Mouse (Mus musculus) heart, adult 8-10 months (tissue): ENCODE data around the gene Nr0b2. TPM values are rescaled to one million over a fixed set of nuclear protein-coding genes. Genes with fewer than 3 reads are reported as not detected.
"Not testable (repeated sequence)": the region's sequence is repeated elsewhere in the genome, so short reads cannot be mapped to it uniquely, and the experiment has no call there.

Source experiments
- DNase-seq: peaks from one replicate; pipeline ENCODE4 v3.0.0; 2022; ENCODE audit warnings: low spot score
- total RNA-seq, 4 experiments: library from RNA; stranded (reverse); gene quantifications; 2 replicates each; pipeline ENCODE4 v1.2.4; 2022

The Nr0b2 gene
- total RNA-seq: 10 to 100 TPM; 13.2 to 19.5 (median 16.9) TPM

- no peak for DNase-seq
Observed at GRCm38 (mm10) chr4:133552768-133553447, at the start of gene Nr0b2. Gene Nr0b2 (plus strand): TSS chr4:133553376.

DNA sequence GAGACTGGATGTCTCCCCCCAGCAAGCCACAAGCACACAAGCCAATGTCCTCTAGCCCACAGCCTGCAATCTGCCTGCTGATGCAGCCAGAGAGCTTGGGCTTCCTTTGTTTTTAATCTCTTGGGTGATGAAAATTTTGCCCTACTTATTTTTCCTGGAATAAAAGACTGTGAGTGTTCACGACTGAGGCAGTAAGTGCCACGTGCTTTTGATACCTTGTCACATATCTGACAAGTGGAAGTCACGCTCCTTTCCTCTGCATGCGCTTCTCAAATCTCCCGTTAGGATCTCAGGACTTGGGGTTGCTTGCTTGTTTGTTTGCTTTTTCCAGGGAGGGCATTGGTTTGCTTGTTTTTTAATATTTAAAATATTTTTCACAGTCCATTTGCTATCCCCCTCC is 48.9 kb upstream of the Nr0b2 start:
- no peak for DNase-seq

DNA sequence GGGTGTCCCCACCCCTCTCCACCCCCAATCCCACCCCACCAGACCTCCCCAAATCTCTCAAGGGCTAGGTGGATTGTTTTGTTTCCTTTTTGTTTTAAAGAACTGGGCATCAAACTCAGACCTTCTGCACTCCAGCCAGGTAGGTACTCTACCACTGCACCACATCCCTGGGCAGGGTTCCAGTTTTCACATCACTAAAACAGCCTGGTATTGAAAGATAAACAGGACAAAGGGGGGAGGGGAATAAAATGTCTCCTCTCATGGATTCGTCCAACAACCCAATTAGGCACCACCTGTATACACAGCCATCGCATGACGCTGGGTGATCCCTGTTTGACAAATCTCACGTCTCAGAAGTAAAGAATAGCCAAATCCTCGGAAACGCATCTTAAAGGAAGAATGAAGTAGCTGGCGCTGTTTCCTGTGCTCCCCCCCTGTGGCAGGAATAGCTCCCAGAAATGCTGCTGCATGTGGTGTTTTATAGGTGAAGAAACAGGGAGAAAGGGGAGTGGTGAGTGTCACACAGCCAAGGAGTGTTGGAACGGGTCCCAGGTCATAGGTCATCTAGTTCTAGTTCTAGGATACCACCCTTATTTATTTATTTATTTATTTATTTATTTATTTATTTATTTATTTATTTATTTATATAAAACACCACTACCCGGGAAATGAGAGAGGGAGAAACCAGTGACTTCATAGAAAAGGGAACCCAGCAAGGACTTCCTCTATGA is 48.3 kb upstream of the Nr0b2 start:
- DNase-seq: no peak

GRCm38 (mm10) chr4:133506573-133506972 is 46.6 kb upstream of the Nr0b2 start:
- no peak for DNase-seq

DNA sequence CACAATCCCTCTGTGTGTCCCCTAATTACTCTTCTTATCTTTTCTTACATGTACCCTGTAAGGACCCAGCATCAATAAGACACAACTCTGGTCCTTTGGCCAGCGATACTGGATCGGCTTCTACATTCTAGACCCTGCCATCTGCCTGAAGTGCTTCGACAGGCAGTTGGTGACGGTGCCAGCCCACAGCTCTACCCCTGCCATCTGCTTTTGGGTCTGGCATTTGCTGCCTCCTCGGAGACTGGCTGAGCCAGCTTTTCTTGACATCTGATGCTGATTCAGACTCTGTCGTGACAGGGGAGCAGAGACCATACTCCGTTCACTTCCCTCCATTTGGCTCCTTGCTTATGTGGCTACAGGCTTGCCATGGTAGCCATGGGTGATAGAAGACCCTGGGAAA is 44.2 kb upstream of the Nr0b2 start:
- DNase-seq: no peak

- DNase-seq: no peak
Observed at GRCm38 (mm10) chr4:133511050-133511449, 42.1 kb upstream of the Nr0b2 start.

DNA sequence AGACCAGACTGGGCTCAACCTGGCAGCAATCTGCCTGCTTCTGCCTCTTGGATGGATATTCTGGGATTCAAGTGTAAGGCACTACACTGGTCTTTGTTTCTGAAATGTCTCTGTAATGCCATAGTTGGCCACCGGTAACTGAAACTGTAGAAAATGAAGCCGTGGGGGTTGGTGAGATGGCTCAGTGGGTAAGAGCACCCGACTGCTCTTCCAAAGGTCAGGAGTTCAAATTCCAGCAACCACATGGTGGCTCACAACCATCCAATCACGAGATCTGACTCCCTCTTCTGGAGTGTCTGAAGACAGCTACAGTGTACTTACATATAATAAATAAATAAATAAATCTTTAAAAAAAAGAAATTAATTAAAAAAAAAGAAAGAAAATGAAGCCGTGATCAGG is 40.7 kb upstream of the Nr0b2 start:
- not testable (repeated sequence) for DNase-seq

- peak; percentile 62 for DNase-seq
Observed at GRCm38 (mm10) chr4:133512972-133513371, 40.2 kb upstream of the Nr0b2 start.

GRCm38 (mm10) chr4:133518601-133519368 is 34.4 kb upstream of the Nr0b2 start, which contains the start of gene Kdf1:
Gene Kdf1 (plus strand): TSS chr4:133518963.
- no peak for DNase-seq

DNA sequence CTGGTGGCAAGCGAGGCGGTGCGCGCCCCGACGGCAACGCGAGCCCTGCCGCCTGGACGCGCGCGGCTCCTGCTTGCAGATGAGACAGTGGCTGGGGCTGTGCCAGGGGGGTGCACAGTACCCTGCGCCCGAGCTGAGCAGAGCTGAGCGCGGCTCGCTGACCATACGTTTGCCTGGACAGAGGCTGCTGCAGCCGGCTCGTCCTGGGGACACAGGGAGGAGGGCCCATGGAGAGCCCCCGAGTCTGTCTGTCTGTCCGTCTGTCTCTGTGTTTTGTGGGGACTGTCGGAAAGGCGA is 33.9 kb upstream of the Nr0b2 start:
- no peak for DNase-seq

DNA sequence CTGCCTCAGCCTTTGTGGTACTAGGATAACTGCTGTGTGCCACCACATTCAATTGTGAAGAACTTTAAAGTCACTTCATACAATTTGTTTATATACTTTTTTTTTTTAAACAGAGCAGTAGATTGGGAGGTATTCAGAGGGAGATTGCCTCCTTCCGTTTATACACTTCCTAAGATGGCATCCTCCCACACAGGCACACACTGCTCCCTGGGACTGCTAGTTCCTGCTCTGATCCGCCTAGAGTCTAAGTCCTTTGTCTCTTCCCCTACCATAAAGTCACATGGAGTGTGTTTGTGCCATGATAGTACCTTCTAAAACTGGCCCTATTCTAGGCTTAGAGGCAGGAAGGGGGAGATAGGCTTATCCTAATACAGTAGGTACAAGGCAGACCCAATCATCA is 31.7 kb upstream of the Nr0b2 start:
- DNase-seq: no peak

DNA sequence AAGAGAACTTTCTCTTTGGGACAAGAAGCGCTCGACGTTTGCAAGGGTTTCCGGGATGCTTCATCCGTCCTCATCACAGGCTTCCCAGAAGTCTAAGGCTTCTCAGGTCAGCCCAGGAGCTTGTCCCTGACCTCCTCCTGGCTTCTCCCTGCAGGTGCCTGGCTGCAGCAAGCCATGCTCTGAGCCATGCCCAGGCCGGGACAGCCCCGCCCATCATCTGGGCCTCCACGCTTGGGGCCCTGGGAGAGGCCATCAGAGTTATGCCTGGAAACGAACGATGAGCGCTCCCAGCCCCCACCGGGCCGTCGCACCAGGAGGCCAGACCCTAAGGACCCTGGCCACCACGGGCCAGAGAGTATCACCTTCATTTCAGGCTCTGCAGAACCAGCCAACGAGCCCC is 25.4 kb upstream of the Nr0b2 start:
- DNase-seq: no peak

GRCm38 (mm10) chr4:133532777-133533176 is 20.4 kb upstream of the Nr0b2 start:
- no peak for DNase-seq

DNA sequence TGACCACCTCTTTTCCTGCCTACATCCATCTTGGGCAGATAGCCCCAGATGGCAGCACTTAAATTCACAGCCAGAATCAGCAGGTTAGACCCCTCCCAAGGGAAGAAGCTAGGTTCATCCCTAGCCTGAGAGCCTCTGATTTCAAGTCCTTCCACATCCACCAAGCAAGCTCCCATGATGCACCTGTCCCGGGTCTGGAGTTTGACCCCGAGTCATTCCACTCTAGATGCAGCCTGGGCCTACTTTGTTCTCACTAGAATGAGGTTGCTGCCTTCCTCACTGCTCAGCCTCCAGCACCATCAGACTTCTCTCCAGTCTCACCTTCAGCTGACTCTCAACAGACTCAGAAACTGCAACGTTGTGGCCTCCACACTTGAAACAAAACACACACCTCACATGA is 17.1 kb upstream of the Nr0b2 start:
- no peak for DNase-seq

GRCm38 (mm10) chr4:133536652-133537051 is 16.5 kb upstream of the Nr0b2 start:
- no peak for DNase-seq

DNA sequence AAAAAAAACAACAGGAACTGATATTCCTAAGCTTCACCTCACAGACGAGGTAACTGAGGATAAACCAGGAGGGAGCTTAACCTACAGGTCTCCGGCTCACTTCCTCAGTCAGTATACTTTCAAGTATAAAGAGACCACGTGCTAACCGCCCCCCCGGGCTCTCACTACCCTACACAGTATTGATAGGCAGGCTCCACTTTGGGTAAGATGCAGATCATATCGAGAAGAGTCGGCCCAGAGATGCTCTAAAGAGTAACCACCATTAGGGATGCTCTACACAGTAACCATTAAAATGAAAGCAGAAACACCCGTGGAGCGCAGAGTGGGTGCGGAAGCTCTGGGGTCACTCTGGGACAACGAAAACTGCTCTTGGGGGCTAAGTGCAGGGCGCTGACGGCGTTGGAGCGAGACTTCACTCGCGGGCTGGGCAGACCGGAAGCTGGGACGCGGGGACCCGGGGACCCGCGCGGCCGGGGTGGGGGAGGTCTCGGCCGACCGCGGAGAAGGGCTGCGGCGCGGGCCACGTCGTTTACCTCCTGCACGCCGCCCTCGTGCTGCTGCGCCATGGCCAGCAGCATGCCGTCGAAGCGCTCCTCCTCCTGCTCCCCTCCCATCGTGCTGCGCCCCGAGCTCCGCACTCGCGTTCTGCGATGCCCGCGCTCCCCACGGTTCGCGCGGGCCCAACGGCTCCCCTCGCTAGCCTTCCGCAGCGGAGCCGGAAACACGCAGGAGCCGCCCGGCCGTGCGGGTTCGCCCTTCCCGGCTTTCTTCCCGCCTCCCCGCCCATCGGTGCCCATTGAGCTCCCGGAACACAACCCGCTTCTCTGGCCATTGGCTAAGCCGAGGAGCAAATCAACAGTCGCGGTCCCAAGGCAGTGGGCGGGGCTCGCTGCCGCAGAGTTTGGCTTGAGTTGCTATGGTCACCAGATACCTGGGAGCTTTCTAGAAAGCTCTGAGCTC is 7.6 kb upstream of the Nr0b2 start, which contains the start of gene Nudc:
Gene Nudc (minus strand): TSS at position 725 of the 960 bp plus-strand sequence.
- DNase-seq: peak; percentile 97

DNA sequence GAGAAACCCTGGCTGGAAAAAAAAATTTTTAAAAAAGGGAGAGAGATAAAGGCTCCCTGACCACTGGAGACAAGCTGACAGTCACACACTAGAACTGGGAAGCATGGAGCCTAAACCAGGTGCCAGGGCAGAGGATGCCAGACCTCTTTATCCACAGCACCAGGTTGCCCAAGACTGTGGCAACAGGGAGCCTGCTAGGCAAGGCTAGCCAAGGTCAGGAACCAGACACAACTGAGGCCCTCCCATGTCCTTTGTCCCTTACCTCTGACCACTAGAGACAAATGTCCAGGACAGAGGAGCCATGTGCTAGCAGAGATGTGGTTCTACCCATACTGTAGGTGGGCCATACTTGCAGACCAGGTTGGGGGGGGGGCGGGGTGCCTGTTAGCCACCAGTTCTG is 1.1 kb upstream of the Nr0b2 start:
- DNase-seq: no peak

DNA sequence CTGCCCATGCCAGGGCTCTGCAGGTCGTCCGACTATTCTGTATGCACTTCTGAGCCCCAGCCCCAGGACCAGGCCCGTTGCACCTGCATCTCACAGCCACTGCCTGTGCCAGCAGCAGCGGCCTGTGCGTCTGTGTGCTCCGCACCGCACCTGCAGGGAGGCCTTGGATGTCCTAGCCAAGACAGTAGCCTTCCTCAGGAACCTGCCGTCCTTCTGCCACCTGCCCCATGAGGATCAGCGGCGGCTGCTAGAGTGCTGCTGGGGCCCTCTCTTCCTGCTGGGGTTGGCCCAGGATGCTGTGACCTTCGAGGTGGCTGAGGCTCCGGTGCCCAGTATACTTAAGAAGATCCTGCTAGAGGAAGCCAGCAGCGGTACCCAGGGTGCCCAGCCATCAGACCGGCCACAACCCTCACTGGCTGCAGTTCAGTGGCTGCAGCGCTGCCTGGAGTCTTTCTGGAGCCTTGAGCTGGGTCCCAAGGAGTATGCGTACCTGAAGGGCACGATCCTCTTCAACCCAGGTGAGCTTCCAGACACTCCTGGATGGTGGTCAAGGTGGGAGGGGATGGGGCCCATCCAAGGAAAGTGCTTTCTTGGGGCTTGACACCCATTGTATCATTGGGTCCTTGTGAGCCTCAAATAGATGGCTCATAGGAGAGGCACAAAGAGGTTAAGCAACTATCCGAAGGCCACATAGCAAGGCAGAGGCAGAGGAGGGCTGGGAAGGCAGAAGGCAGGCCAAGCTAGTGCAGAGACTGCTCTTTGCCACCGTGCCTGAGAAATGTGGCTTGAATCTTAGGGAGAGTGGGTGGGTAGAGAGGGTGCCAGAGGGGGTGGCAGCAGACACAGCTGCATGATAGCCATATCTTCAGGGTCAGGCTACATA is 513 bp downstream of the Nr0b2 start:
- no peak for DNase-seq

DNA sequence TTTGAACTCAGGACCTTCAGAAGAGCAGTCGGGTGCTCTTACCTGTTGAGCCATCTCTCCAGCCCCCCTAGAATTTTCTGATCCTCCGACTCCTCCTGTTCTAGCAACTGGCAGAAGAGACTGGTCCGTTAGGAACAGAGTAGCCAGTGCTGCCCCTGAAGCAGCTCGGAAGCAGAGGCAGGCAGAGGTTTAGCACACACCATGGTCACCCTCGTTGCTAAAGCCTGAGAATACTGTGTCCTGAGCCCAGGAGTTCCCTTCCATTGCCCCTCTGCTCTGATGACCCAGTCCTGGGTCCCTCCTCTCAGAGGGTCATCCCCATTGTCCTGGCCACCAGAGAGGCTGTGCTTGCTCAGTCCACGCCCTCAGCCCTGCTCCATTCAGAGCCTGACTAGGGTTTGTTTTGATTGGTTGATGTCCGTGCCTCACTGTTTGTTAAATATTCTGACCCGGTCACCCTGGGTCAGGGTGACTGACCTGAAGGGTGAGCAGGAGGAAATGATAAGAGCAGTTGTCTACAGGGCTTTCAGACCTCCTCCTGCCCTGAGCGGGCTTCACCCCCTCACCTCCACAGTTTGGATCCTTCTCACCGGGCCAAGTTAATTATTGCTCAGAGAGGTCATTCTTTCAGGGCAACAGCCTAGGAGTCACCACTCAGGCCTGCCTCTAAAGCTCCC is 4.0 kb downstream of the Nr0b2 start:
- DNase-seq: no peak

GRCm38 (mm10) chr4:133559846-133560245 is 6.7 kb downstream of the Nr0b2 start:
- no peak for DNase-seq
